Mouse (Mus musculus): ENCODE data around the gene Snx20. TPM values are rescaled to one million over a fixed set of nuclear protein-coding genes. Genes with fewer than 3 reads are reported as not detected.

Snx20 gene
- polyA plus RNA-seq, 1 experiment from 2014 or later = 2.7 TPM

GRCm38 (mm10) chr8:88637092-88638000 lies 1.4 kb upstream of the Snx20 start:
- Histone ChIP-seq H3K4me1 (peaks cover 6% of the 10 kb centered on the region), H3K9me3 (replicated peaks) (no peaks in the 10 kb centered on the region), H3K27ac (no peak overlapping the region), H3K4me3 (no peak overlapping the region), H3K27me3 (replicated peaks) (no peaks in the 10 kb centered on the region), H3K9ac (no peak overlapping the region), H3K36me3 (no peaks in the 10 kb centered on the region), H3K4me2 (no peak overlapping the region)
- ATAC-seq = no peak
- WGBS (ENCODE audit: insufficient replicate concordance) = 58% methylated on average over 9 of the region's 9 CpGs

DNA sequence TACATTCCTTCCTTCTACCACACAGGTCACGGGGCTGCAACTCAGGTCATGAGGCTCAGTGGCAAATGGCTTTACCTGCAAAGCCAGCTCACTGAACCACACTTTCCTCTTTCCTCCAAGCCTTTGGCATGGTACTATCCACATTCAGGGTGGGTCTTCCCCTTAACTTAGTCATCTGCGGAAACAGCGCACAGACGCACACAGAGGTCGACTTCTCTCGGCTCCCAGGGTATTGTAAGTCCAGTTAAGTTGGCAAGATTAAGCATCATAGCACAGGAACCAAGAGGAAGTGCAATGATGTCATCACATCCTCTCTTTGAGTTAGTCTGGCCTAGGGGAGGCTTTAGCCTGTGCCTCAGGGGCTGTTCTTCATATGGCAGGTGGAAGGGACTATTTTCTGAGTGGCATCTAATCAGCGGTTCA lies 2.6 kb downstream of the Snx20 start:
- H3K9me3 ChIP-seq (replicated peaks) = no peaks in the 10 kb centered on the region
- H3K27ac ChIP-seq = no peak overlapping the region

GRCm38 (mm10) chr8:88631081-88631480 lies 4.8 kb downstream of the Snx20 start:
- Histone ChIP-seq H3K4me3 (no peak overlapping the region), H3K9ac (no peak overlapping the region), H3K27me3 (replicated peaks) (peaks cover 36% of the 10 kb centered on the region), H3K9me3 (replicated peaks) (no peaks in the 10 kb centered on the region), H3K36me3 (no peaks in the 10 kb centered on the region), H3K4me1 (peaks cover 6% of the 10 kb centered on the region), H3K27ac (no peak overlapping the region), H3K4me2 (no peak overlapping the region)
- ATAC-seq = no peak

More for the DNA sequence above, 2.6 kb downstream of the Snx20 start:
- Histone ChIP-seq H3K4me3 (no peak overlapping the region), H3K4me1 (peaks cover 6% of the 10 kb centered on the region), H3K27me3 (replicated peaks) (peaks cover 13% of the 10 kb centered on the region), H3K9ac (no peak overlapping the region), H3K36me3 (no peaks in the 10 kb centered on the region), H3K4me2 (no peak overlapping the region)
- ATAC-seq = no peak
- WGBS (ENCODE audit: insufficient replicate concordance) = 53% methylated on average over 7 of the region's 7 CpGs

DNA sequence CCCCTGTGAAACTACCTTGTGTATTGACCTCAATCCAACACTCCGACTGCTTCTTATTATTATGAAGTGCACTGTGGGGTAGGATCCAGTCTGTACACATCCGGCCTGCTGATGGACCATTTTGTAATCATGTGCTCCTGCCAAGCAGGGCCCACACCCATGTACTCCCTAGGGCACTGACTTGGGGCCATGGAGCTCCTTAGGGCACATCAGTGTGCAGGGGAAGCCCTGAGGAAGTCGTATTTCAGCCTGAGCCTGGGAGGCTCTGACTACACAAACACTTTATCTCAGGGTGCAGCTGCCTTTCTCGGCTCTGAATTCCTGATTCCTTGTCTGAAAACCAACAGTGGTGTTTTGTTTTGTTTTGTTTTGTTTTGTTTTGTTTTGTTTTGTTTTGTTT lies 5.7 kb downstream of the Snx20 start:
- peaks cover 6% of the 10 kb centered on the region for H3K4me1 ChIP-seq
- H3K9ac ChIP-seq = no peak overlapping the region
- peaks cover 45% of the 10 kb centered on the region for H3K27me3 ChIP-seq (replicated peaks)
- no peak for ATAC-seq
- 47% methylated on average over 4 of the region's 4 CpGs for WGBS (ENCODE audit: insufficient replicate concordance)
- H3K4me2 ChIP-seq = no peak overlapping the region
- H3K27ac ChIP-seq = no peak overlapping the region
- H3K36me3 ChIP-seq = no peaks in the 10 kb centered on the region
- no peak overlapping the region for H3K4me3 ChIP-seq
- H3K9me3 ChIP-seq (replicated peaks) = no peaks in the 10 kb centered on the region

- no peaks in the 10 kb centered on the region for H3K9me3 ChIP-seq (replicated peaks)
- H3K4me3 ChIP-seq = peak overlapping the region; percentile 47
- peak overlapping the region; percentile 68 for H3K4me2 ChIP-seq
- no peak for ATAC-seq
- 55% methylated on average over 14 of the region's 14 CpGs for WGBS (ENCODE audit: insufficient replicate concordance)
- H3K27ac ChIP-seq = no peak overlapping the region
- H3K4me1 ChIP-seq = no peaks in the 10 kb centered on the region
- peaks cover 52% of the 10 kb centered on the region for H3K27me3 ChIP-seq (replicated peaks)
- no peak overlapping the region for H3K9ac ChIP-seq
- no peaks in the 10 kb centered on the region for H3K36me3 ChIP-seq
Observed at GRCm38 (mm10) chr8:88628001-88628774, 7.7 kb downstream of the Snx20 start.

DNA sequence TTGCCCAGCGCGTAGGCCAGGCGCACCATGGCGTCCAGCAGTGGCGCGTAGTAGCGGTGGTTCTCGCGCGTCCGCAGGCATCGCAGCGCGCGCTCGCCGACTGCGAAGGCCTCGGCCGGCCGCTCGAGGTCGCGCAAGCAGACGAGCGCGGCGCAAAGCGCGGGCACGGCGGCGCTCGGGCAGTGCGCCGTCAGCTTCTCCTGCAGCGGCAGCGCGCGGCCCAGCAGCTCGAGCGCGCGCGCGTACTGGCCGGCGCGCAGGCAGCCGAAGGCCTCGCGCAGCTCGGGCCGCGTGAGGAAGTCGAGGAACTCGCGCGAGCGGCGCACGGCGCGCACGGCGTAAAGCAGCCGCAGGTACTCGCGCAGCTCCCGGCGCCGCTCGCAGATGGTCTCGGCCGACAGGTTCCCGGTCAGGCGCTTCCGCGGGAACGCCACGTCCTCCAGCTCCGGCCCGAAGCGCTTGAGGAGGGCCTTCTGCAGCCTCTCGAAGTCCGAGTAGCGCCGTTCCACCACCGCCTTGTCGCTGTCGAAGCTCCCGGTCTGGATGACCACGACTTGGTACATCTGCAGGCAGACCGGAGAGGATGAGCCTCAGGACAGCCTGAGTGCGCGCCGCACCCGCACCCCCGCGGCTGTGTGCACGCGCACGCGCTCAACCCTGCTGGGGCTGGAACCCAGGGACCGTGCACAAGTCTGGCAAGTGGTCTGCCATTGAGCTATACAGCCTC lies 8.5 kb downstream of the Snx20 start:
- Histone ChIP-seq H3K9me3 (replicated peaks) (no peaks in the 10 kb centered on the region), H3K9ac (peak overlapping the region; percentile 10; the same call in 1 of the 2 replicates), H3K4me2 (peak overlapping the region; percentile 68), H3K27ac (no peak overlapping the region), H3K36me3 (no peaks in the 10 kb centered on the region), H3K4me1 (no peaks in the 10 kb centered on the region), H3K4me3 (peak overlapping the region; percentile 47), H3K27me3 (replicated peaks) (peaks cover 52% of the 10 kb centered on the region)
- WGBS (ENCODE audit: insufficient replicate concordance) = 1% methylated on average over 91 of the region's 105 CpGs
- peak; percentile 44 for ATAC-seq

DNA sequence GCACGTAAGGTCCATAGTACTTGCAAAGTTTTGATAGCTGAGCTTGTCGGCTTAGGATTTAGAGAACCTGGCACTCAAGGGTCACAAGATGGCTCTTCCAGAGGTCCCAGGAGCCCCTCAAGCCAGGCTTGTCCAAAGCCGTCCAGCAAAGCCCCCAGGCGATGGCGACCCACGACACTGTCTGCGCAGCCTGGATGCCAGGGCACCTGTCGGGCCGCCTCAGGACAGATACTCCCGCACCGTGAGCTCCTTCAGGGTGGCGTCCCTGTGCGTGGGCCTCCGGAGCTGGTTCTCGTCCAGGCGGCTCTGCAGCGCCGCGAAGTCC lies 9.0 kb downstream of the Snx20 start:
- Histone ChIP-seq H3K27me3 (replicated peaks) (peaks cover 56% of the 10 kb centered on the region), H3K9me3 (replicated peaks) (no peaks in the 10 kb centered on the region), H3K27ac (no peak overlapping the region), H3K36me3 (no peaks in the 10 kb centered on the region), H3K9ac (0 out of 2 replicates have a peak overlapping the region, but pooled peaks have one; percentile 10), H3K4me2 (peak overlapping the region; percentile 68), H3K4me1 (no peaks in the 10 kb centered on the region), H3K4me3 (peak overlapping the region; percentile 47)
- 16% methylated on average over 19 of the region's 19 CpGs for WGBS (ENCODE audit: insufficient replicate concordance)
- ATAC-seq = peak; percentile 30; the same call in 1 of the 2 replicates

GRCm38 (mm10) chr8:88626433-88626832 lies 9.5 kb downstream of the Snx20 start:
- no peak overlapping the region for H3K9ac ChIP-seq
- H3K27ac ChIP-seq = no peak overlapping the region
- H3K4me1 ChIP-seq = no peaks in the 10 kb centered on the region
- H3K36me3 ChIP-seq = no peaks in the 10 kb centered on the region
- H3K9me3 ChIP-seq (replicated peaks) = no peaks in the 10 kb centered on the region
- H3K4me3 ChIP-seq = no peak overlapping the region
- ATAC-seq = no peak
- WGBS (ENCODE audit: insufficient replicate concordance) = 14% methylated on average over 3 of the region's 3 CpGs
- peaks cover 56% of the 10 kb centered on the region for H3K27me3 ChIP-seq (replicated peaks)
- no peak overlapping the region for H3K4me2 ChIP-seq

DNA sequence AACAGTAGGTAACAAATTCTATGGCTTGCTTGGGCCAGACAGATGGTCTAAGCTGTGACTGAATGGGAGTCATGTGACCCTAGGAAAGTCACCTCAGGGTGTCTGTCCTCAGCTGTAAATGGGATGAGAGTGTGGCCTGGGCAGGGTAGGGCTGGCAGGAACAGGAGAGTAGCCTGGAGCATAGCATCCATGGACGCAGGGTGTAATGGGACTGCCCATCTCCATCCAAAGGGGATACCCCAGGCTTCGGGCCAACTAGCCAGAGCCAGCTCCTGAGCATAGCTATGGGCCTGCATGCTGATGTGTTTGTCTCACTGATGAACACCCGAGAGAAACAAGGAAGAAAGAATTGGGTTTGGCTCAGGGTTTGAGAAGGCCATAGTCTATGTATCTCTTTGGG lies 11.7 kb downstream of the Snx20 start:
- H3K9me3 ChIP-seq (replicated peaks) = no peaks in the 10 kb centered on the region
- H3K9ac ChIP-seq = no peak overlapping the region
- H3K4me3 ChIP-seq = no peak overlapping the region
- peaks cover 52% of the 10 kb centered on the region for H3K27me3 ChIP-seq (replicated peaks)
- no peak overlapping the region for H3K4me2 ChIP-seq
- H3K4me1 ChIP-seq = no peaks in the 10 kb centered on the region
- ATAC-seq = no peak
- H3K27ac ChIP-seq = no peak overlapping the region
- no peaks in the 10 kb centered on the region for H3K36me3 ChIP-seq
- WGBS (ENCODE audit: insufficient replicate concordance) = 59% methylated on average over 3 of the region's 3 CpGs

- H3K27ac ChIP-seq = no peak overlapping the region
- no peaks in the 10 kb centered on the region for H3K4me1 ChIP-seq
- H3K27me3 ChIP-seq (replicated peaks) = peaks cover 51% of the 10 kb centered on the region
- H3K4me2 ChIP-seq = no peak overlapping the region
- no peak overlapping the region for H3K4me3 ChIP-seq
- no peak overlapping the region for H3K9ac ChIP-seq
- no peak for ATAC-seq
- H3K36me3 ChIP-seq = no peaks in the 10 kb centered on the region
- H3K9me3 ChIP-seq (replicated peaks) = no peaks in the 10 kb centered on the region
- 55% methylated on average over 3 of the region's 3 CpGs for WGBS (ENCODE audit: insufficient replicate concordance)
Observed at GRCm38 (mm10) chr8:88623351-88623750, 12.6 kb downstream of the Snx20 start.

DNA sequence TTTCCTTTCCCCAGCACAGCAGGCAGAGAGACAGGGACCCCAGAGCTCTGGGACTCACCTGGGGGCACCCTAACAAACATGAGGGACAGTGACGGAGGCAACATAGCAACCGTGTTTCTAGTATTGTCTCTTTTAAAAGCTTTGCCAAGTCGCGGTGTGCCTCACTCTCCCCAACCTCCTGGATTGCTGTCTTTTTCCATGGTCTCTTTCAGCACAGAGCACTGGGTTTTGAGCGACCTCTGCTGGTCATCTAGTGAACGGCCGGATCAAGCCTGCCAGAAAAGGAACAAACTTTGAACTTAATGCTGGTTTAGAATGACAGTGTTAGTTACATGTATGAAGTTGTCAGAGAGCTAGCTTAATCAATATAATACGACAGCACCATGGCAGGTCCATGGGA lies 14.5 kb downstream of the Snx20 start:
- H3K9me3 ChIP-seq (replicated peaks) = no peaks in the 10 kb centered on the region
- no peaks in the 10 kb centered on the region for H3K36me3 ChIP-seq
- no peak overlapping the region for H3K9ac ChIP-seq
- no peaks in the 10 kb centered on the region for H3K4me1 ChIP-seq
- no peak for ATAC-seq
- H3K4me2 ChIP-seq = no peak overlapping the region
- H3K4me3 ChIP-seq = no peak overlapping the region
- H3K27ac ChIP-seq = no peak overlapping the region
- WGBS (ENCODE audit: insufficient replicate concordance) = 2% methylated on average over 8 of the region's 8 CpGs
- H3K27me3 ChIP-seq (replicated peaks) = peaks cover 37% of the 10 kb centered on the region

GRCm38 (mm10) chr8:88620931-88621330 lies 15.0 kb downstream of the Snx20 start:
- no peak overlapping the region for H3K9ac ChIP-seq
- ATAC-seq = no peak
- 61% methylated on average over 5 of the region's 5 CpGs for WGBS (ENCODE audit: insufficient replicate concordance)
- H3K9me3 ChIP-seq (replicated peaks) = no peaks in the 10 kb centered on the region
- peaks cover 35% of the 10 kb centered on the region for H3K27me3 ChIP-seq (replicated peaks)
- H3K4me2 ChIP-seq = no peak overlapping the region
- H3K4me1 ChIP-seq = no peaks in the 10 kb centered on the region
- no peak overlapping the region for H3K27ac ChIP-seq
- H3K4me3 ChIP-seq = no peak overlapping the region
- no peaks in the 10 kb centered on the region for H3K36me3 ChIP-seq

All from liver, embryonic 12.5 days (tissue).